Mouse (Mus musculus) heart, postnatal 0 days (tissue): ENCODE measurements around the gene Mindy2.

Experiments
- CTCF ChIP-seq: IDR thresholded peaks from 2 replicates; pipeline ENCODE4 v1.5.1; 2016; ENCODE audit warnings: antibody characterized with exemption, control low read depth, low read depth
- EP300 ChIP-seq: IDR thresholded peaks from 2 replicates; pipeline ENCODE4 v1.6.1; 2016; ENCODE audit warnings: antibody characterized with exemption, low read depth

DNA sequence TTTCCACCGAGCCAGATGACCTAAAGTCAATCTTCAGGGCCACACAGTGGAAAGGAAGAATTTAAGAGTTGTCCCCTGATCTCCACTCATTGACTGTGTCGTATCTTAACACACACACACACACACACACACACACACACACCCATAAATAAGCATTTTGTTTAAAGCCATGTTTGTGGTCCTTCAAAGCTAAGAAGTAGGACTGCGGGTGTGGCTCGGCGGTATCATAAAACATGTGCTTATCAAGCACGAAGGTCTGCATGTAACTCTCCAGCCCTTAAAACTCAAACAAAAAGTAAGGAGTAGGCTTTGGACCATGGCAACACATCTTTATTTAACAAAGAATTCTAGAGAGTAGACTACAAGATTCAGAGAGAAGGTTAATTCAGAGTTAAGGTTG is 13.4 kb upstream of the Mindy2 start:
- TF ChIP-seq CTCF (no peak), EP300 (no peak)
